Mouse (Mus musculus): ENCODE measurements around the gene Mapkapk2. TPM values are rescaled to one million over a fixed set of nuclear protein-coding genes. Genes with fewer than 3 reads are reported as not detected.

The Mapkapk2 gene
- polyA plus RNA-seq, 1 experiment: 35.8 TPM

- Histone ChIP-seq H3K27ac (ENCODE audit: insufficient read depth, low read length) (no peak overlapping the region), H3K27me3 (ENCODE audit: control insufficient read depth, insufficient read depth, low read length) (no peaks in the 10 kb centered on the region), H3K4me3 (replicated peaks; ENCODE audit: insufficient read depth, low read depth, low read length) (no peak overlapping the region), H3K4me1 (ENCODE audit: control insufficient read depth, insufficient read depth, low read length) (peaks cover 10% of the 10 kb centered on the region)
- TF ChIP-seq CTCF (IDR thresholded peaks at IDR 0.05; ENCODE audit: borderline replicate concordance, insufficient read depth, low read depth, low read length): no peak
- no peak for TF ChIP-seq POLR2A (IDR thresholded peaks at IDR 0.05; ENCODE audit: borderline replicate concordance, insufficient read depth, low read length)
- no peak for DNase-seq
- 90% methylated on average over 7 of the region's 7 CpGs for WGBS
Measured at GRCm38 (mm10) chr1:131061740-131062254, 35.8 kb downstream of the Mapkapk2 start.

DNA sequence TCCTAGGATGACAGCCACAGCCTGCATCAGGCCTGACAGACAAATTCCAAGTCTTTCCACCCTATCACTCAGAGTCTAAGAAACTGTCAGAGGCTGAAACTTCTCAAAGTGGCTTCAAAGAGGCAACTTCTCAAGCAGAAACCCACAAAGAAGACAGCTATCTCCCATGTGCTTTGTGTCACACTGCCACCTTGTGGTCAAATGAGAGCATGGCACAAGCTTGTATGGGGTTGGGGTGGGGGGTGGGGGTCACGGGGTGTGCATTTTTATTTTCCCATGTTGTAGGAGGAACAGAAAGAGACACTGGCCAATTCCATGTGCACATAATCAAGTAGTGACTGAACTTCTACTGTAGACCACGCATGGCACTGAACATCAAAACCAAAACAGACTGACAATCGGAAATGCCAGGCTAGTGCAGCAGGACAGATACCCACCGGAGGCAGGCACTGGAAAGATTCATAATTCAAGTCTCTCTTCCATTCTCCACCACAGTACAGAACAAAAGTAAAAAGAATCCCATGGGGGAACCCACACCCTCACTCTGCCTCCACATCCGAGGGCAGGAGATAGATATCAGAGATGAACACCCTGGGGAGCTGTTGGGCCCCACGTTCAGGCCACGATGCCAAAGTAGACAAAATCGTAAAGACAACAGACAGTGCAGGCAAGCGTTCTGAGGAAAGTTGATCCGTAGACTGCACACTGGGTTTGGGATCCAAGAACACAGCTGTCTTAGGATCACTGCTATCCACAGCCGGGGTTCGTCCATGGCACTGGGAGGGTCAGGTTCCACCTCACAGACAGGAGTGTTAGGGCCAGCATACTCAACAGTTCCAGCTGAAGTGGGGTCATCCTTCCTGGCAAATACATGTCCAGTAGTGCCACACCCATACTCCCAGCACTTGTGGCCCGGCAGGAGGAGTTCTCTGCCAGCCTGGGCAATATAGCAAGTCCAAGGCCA is 37.1 kb downstream of the Mapkapk2 start:
- WGBS: 58% methylated on average over 13 of the region's 13 CpGs
- DNase-seq: peak in 1 of 2 experiments; percentile 47
- peaks cover 10% of the 10 kb centered on the region for H3K4me1 ChIP-seq (ENCODE audit: control insufficient read depth, insufficient read depth, low read length)
- H3K27ac ChIP-seq (ENCODE audit: insufficient read depth, low read length): no peak overlapping the region
- H3K4me3 ChIP-seq (replicated peaks; ENCODE audit: insufficient read depth, low read depth, low read length): no peak overlapping the region
- H3K27me3 ChIP-seq (ENCODE audit: control insufficient read depth, insufficient read depth, low read length): no peaks in the 10 kb centered on the region
- TF ChIP-seq CTCF (IDR thresholded peaks at IDR 0.05; ENCODE audit: borderline replicate concordance, insufficient read depth, low read depth, low read length): peak; percentile 57; the same call in 1 of the 2 replicates
- TF ChIP-seq POLR2A (IDR thresholded peaks at IDR 0.05; ENCODE audit: borderline replicate concordance, insufficient read depth, low read length): no peak

DNA sequence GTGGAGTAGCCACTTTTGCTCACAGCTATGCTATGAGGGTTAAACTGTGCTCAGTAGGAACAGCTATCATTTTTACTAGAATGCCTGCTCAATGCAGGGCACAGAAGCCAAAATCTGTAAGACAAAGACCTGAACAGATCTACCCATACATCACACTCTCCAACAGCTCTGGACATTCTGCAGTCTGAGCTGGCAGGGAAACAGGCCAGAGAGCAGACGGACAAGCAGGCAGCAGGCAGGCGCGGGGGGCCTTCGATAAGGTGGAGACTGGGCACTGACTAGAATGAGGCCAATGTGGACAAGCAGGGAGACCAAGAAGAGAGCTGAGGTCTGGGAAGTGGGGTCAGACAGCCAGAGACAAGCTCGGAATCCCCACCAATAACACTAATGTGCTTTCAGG is 37.8 kb downstream of the Mapkapk2 start:
- TF ChIP-seq CTCF (IDR thresholded peaks at IDR 0.05; ENCODE audit: borderline replicate concordance, insufficient read depth, low read depth, low read length) (no peak), POLR2A (IDR thresholded peaks at IDR 0.05; ENCODE audit: borderline replicate concordance, insufficient read depth, low read length) (no peak)
- Histone ChIP-seq H3K27me3 (ENCODE audit: control insufficient read depth, insufficient read depth, low read length) (no peaks in the 10 kb centered on the region), H3K4me1 (ENCODE audit: control insufficient read depth, insufficient read depth, low read length) (peaks cover 10% of the 10 kb centered on the region), H3K4me3 (replicated peaks; ENCODE audit: insufficient read depth, low read depth, low read length) (no peak overlapping the region), H3K27ac (ENCODE audit: insufficient read depth, low read length) (no peak overlapping the region)
- DNase-seq: no peak
- 38% methylated on average over 5 of the region's 5 CpGs for WGBS

- peaks cover 10% of the 10 kb centered on the region for H3K4me1 ChIP-seq (ENCODE audit: control insufficient read depth, insufficient read depth, low read length)
- H3K27me3 ChIP-seq (ENCODE audit: control insufficient read depth, insufficient read depth, low read length): no peaks in the 10 kb centered on the region
- DNase-seq: no peak
- no peak overlapping the region for H3K27ac ChIP-seq (ENCODE audit: insufficient read depth, low read length)
- TF ChIP-seq CTCF (IDR thresholded peaks at IDR 0.05; ENCODE audit: borderline replicate concordance, insufficient read depth, low read depth, low read length) (no peak), POLR2A (IDR thresholded peaks at IDR 0.05; ENCODE audit: borderline replicate concordance, insufficient read depth, low read length) (no peak)
- WGBS: 58% methylated on average over 1 of the region's 1 CpGs
- no peak overlapping the region for H3K4me3 ChIP-seq (replicated peaks; ENCODE audit: insufficient read depth, low read depth, low read length)
Measured at GRCm38 (mm10) chr1:131059411-131059810, 38.2 kb downstream of the Mapkapk2 start.

- H3K27me3 ChIP-seq (ENCODE audit: control insufficient read depth, insufficient read depth, low read length): no peaks in the 10 kb centered on the region
- peaks cover 10% of the 10 kb centered on the region for H3K4me1 ChIP-seq (ENCODE audit: control insufficient read depth, insufficient read depth, low read length)
- H3K4me3 ChIP-seq (replicated peaks; ENCODE audit: insufficient read depth, low read depth, low read length): no peak overlapping the region
- H3K27ac ChIP-seq (ENCODE audit: insufficient read depth, low read length): no peak overlapping the region
- TF ChIP-seq CTCF (IDR thresholded peaks at IDR 0.05; ENCODE audit: borderline replicate concordance, insufficient read depth, low read depth, low read length): no peak
- no peak for TF ChIP-seq POLR2A (IDR thresholded peaks at IDR 0.05; ENCODE audit: borderline replicate concordance, insufficient read depth, low read length)
- DNase-seq: no peak
- WGBS: 87% methylated on average over 7 of the region's 7 CpGs
Measured at GRCm38 (mm10) chr1:131058431-131058830, 39.2 kb downstream of the Mapkapk2 start.

DNA sequence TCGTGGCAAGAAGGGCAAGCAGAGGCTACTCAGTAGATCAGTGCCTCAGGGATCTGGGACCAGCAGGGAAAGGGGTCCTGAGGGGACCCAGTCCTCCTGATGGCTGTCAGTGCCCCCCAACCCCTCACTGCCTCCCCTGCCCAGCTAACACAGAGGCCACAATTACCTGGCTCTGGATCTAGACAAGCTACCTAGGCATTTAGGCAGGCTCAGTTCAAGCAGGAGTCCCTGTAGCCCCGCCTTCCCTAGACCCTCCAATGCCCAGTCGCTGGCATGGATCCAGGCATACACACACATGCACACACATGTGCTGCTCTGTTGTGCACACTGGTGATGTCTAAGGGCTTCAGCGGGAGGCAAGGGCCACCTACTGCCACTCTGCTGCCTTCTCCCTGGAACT is 43.4 kb downstream of the Mapkapk2 start:
- H3K4me3 ChIP-seq (replicated peaks; ENCODE audit: insufficient read depth, low read depth, low read length): no peak overlapping the region
- TF ChIP-seq CTCF (IDR thresholded peaks at IDR 0.05; ENCODE audit: borderline replicate concordance, insufficient read depth, low read depth, low read length) (no peak), POLR2A (IDR thresholded peaks at IDR 0.05; ENCODE audit: borderline replicate concordance, insufficient read depth, low read length) (no peak)
- H3K4me1 ChIP-seq (ENCODE audit: control insufficient read depth, insufficient read depth, low read length): peaks cover 2% of the 10 kb centered on the region; the same call in 1 of the 2 replicates
- DNase-seq: no peak
- no peak overlapping the region for H3K27ac ChIP-seq (ENCODE audit: insufficient read depth, low read length)
- no peaks in the 10 kb centered on the region for H3K27me3 ChIP-seq (ENCODE audit: control insufficient read depth, insufficient read depth, low read length)
- WGBS: 79% methylated on average over 4 of the region's 4 CpGs

- no peaks in the 10 kb centered on the region for H3K27me3 ChIP-seq (ENCODE audit: control insufficient read depth, insufficient read depth, low read length)
- no peak overlapping the region for H3K4me3 ChIP-seq (replicated peaks; ENCODE audit: insufficient read depth, low read depth, low read length)
- WGBS: 66% methylated on average over 4 of the region's 4 CpGs
- TF ChIP-seq POLR2A (IDR thresholded peaks at IDR 0.05; ENCODE audit: borderline replicate concordance, insufficient read depth, low read length) (no peak), CTCF (IDR thresholded peaks at IDR 0.05; ENCODE audit: borderline replicate concordance, insufficient read depth, low read depth, low read length) (no peak)
- no peak overlapping the region for H3K27ac ChIP-seq (ENCODE audit: insufficient read depth, low read length)
- DNase-seq: no peak
- no peaks in the 10 kb centered on the region for H3K4me1 ChIP-seq (ENCODE audit: control insufficient read depth, insufficient read depth, low read length)
Measured at GRCm38 (mm10) chr1:131053656-131054055, 44.0 kb downstream of the Mapkapk2 start.

DNA sequence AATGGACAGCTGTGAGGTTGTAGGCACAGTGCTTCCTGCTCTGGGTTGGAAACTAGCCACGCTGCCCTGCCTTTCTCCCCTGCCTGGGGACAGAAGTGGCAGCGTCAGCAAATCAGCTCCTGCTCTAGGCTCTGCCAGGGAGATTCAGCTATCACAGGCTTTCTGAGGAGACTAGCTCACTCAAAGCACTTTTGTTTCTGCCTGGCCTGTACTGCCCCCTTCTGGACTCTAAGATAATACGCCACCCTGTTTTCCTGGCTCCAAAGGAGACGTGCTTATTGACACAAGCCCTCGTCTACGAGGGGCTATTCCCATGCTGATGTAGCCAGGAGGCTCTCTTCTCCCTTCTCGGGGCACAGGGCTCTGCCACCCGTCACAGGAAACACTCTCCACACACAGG is 44.4 kb downstream of the Mapkapk2 start:
- H3K27ac ChIP-seq (ENCODE audit: insufficient read depth, low read length): no peak overlapping the region
- no peaks in the 10 kb centered on the region for H3K4me1 ChIP-seq (ENCODE audit: control insufficient read depth, insufficient read depth, low read length)
- no peak overlapping the region for H3K4me3 ChIP-seq (replicated peaks; ENCODE audit: insufficient read depth, low read depth, low read length)
- DNase-seq: peak; percentile 57 to 69
- no peak for TF ChIP-seq POLR2A (IDR thresholded peaks at IDR 0.05; ENCODE audit: borderline replicate concordance, insufficient read depth, low read length)
- TF ChIP-seq CTCF (IDR thresholded peaks at IDR 0.05; ENCODE audit: borderline replicate concordance, insufficient read depth, low read depth, low read length): peak; percentile 83
- H3K27me3 ChIP-seq (ENCODE audit: control insufficient read depth, insufficient read depth, low read length): no peaks in the 10 kb centered on the region
- 10% methylated on average over 8 of the region's 8 CpGs for WGBS
